Mouse (Mus musculus): ENCODE measurements around the gene H2-Q2. TPM values are rescaled to one million over a fixed set of nuclear protein-coding genes. Genes with fewer than 3 reads are reported as not detected.
A peak's percentile ranks its signal among the peaks of the same experiment; 100 is the strongest.
"Not testable (repeated sequence)": the region's sequence is repeated elsewhere in the genome, so short reads cannot be mapped to it uniquely, and the experiment has no call there.

H2-Q2 gene
- polyA plus RNA-seq, 1 experiment from 2014 or later = 7.6 TPM

DNA sequence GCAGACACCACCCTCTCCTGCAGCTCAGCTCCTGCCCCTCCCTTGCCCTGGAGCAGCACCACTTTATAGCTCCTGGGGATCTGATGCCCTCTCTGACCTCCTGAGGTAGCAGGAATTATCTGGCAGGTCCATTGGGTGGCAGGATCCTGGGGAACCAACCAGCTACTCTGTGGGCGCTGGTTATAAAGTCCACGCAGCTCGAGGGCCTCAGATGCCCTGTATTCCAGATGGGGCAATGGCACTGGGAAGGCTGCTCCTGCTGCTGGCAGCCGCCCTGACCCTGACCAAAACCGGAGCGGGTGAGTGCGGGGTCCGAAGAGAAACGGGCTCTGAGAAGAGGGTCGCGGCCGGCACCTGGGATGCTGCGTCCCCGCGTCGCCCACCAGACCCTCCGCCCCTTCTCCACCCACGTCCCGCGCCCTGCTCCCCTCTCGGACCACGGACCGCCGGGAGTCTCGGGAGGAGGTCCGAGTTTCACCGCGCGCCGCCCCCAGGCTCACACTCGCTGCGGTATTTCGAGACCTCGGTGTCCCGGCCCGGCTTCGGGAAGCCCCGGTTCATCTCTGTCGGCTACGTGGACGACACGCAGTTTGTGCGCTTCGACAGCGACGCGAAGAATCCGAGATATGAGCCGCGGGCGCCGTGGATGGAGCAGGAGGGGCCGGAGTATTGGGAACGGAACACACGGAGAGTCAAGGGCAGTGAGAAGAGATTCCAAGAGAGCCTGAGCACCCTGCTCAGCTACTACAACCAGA lies 21.5 kb upstream of the H2-Q2 start, which contains the start of gene H2-Q1:
H2-Q1 (plus strand) TSS at position 79 of the 755 bp plus-strand sequence.
- peak within 1 kb of the TSS; percentile 21 for H3K4me3 ChIP-seq (ENCODE audit: low read depth, low read length)
- peaks cover 5% of the 10 kb centered on the region; the same call in 1 of the 2 replicates for H3K4me1 ChIP-seq (ENCODE audit: control insufficient read depth, insufficient read depth, low read length)
- ATAC-seq = no peak
- H3K27ac ChIP-seq (ENCODE audit: low read length) = no peak within 1 kb of the TSS
- H3K9me3 ChIP-seq (replicated peaks; ENCODE audit: control insufficient read depth, low read length, poor library complexity, severe bottlenecking) = no peaks in the 10 kb centered on the region
- H3K4me2 ChIP-seq (ENCODE audit: low read length) = peak within 1 kb of the TSS; percentile 60
- peak within 1 kb of the TSS; percentile 15; the same call in 1 of the 2 replicates for H3K9ac ChIP-seq (ENCODE audit: low read depth, low read length)
- H3K27me3 ChIP-seq (ENCODE audit: control insufficient read depth, insufficient read depth, low read depth, low read length) = peaks cover 15% of the 10 kb centered on the region
- no peaks in the 10 kb centered on the region for H3K36me3 ChIP-seq (ENCODE audit: control insufficient read depth, insufficient read depth, low read length)
- 1% methylated on average over 52 of the region's 55 CpGs for WGBS

DNA sequence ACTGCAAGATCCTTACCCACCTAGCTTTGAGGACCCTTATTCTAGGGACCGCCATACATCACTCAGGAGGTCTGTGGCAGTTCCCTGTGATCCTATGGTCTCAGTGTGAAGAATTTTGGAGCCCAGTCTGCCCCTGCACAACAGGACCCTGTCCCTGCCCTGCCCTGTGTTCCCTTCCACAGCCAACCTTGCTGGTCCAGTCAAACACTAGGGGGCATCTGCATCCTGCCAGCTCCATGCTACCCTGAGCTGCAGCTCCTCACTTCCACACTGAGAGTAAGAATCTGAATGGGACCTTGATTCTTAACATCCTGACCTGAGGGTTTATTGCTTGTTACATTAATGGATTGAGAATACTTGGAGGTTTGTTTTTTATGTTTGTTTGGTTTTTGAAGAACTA lies 16.9 kb upstream of the H2-Q2 start:
- not testable (repeated sequence) for ATAC-seq; H3K9ac ChIP-seq (ENCODE audit: low read depth, low read length); H3K27ac ChIP-seq (ENCODE audit: low read length); H3K9me3 ChIP-seq (replicated peaks; ENCODE audit: control insufficient read depth, low read length, poor library complexity, severe bottlenecking); H3K4me3 ChIP-seq (ENCODE audit: low read depth, low read length); H3K36me3 ChIP-seq (ENCODE audit: control insufficient read depth, insufficient read depth, low read length); H3K4me2 ChIP-seq (ENCODE audit: low read length); H3K4me1 ChIP-seq (ENCODE audit: control insufficient read depth, insufficient read depth, low read length)
- 52% methylated on average over 1 of the region's 1 CpGs for WGBS
- peaks cover 12% of the 10 kb centered on the region; the same call in 1 of the 2 replicates for H3K27me3 ChIP-seq (ENCODE audit: control insufficient read depth, insufficient read depth, low read depth, low read length)

DNA sequence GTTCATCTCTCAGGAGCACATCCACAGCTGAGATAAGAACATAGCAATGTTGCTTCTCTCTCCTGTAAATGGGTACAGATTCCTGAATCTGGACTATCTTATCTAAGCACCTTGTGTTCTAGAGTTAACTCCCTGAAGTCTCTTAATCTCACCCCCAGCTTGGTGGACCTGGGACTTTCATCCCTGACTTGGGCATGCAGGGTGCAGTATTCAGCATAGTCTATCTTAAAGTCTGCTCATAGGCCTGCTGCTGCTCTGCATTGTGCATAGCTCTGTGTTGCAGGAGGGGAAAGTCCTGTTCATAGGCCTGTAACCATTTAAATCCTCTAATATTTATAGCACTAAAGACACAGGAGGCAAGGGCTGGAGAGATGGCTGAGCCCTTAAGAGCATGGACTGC lies 16.0 kb upstream of the H2-Q2 start:
- H3K4me2 ChIP-seq (ENCODE audit: low read length); ATAC-seq; H3K27me3 ChIP-seq (ENCODE audit: control insufficient read depth, insufficient read depth, low read depth, low read length); H3K27ac ChIP-seq (ENCODE audit: low read length); H3K9me3 ChIP-seq (replicated peaks; ENCODE audit: control insufficient read depth, low read length, poor library complexity, severe bottlenecking); H3K4me3 ChIP-seq (ENCODE audit: low read depth, low read length); H3K9ac ChIP-seq (ENCODE audit: low read depth, low read length); H3K4me1 ChIP-seq (ENCODE audit: control insufficient read depth, insufficient read depth, low read length); H3K36me3 ChIP-seq (ENCODE audit: control insufficient read depth, insufficient read depth, low read length): not testable (repeated sequence)

DNA sequence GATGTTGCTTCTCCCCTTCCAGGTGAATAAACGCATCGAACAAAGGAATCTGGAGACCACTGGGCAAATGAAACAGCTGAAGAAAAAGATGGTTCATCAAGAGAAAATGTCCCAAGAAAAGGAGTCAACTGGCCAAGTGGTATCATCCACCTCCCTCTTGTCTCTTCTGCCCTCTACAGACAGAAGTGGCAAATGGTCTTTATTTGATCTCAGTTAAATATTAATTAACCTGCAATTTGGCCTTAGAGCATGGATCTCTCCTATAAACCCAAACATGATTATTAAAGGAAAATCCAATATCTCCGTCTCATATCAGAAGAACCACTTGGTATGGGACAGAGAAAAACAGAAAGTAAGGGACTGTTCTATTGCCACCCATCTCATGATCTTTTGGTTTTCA lies 12.3 kb upstream of the H2-Q2 start:
- H3K9me3 ChIP-seq (replicated peaks; ENCODE audit: control insufficient read depth, low read length, poor library complexity, severe bottlenecking); ATAC-seq; H3K36me3 ChIP-seq (ENCODE audit: control insufficient read depth, insufficient read depth, low read length); H3K27ac ChIP-seq (ENCODE audit: low read length); H3K4me3 ChIP-seq (ENCODE audit: low read depth, low read length); H3K4me1 ChIP-seq (ENCODE audit: control insufficient read depth, insufficient read depth, low read length); H3K27me3 ChIP-seq (ENCODE audit: control insufficient read depth, insufficient read depth, low read depth, low read length); H3K4me2 ChIP-seq (ENCODE audit: low read length); H3K9ac ChIP-seq (ENCODE audit: low read depth, low read length): not testable (repeated sequence)
- 62% methylated on average over 3 of the region's 3 CpGs for WGBS

DNA sequence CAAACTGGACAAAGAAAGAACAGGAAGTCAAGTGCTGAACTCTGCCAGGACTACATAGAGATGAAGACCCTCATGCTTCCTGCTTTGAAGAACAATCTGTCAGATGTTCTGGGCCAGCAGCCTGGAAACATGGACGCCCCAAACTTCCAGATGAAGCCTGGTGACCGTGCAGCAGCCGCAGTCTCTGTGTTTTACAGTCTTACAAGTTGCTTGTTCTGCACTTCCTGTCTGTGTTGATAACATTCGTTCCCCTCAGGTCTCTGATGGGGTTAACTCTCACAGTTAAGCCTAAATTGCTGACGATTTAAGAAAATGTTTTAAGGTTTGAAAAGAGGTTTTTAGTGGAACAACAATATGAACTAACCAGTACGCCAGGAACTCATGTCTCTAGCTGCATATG lies 10.5 kb upstream of the H2-Q2 start:
- not testable (repeated sequence) for H3K4me1 ChIP-seq (ENCODE audit: control insufficient read depth, insufficient read depth, low read length); H3K36me3 ChIP-seq (ENCODE audit: control insufficient read depth, insufficient read depth, low read length); H3K9ac ChIP-seq (ENCODE audit: low read depth, low read length); H3K27me3 ChIP-seq (ENCODE audit: control insufficient read depth, insufficient read depth, low read depth, low read length); H3K4me2 ChIP-seq (ENCODE audit: low read length); H3K27ac ChIP-seq (ENCODE audit: low read length); ATAC-seq; H3K4me3 ChIP-seq (ENCODE audit: low read depth, low read length); H3K9me3 ChIP-seq (replicated peaks; ENCODE audit: control insufficient read depth, low read length, poor library complexity, severe bottlenecking)
- WGBS = 82% methylated on average over 6 of the region's 6 CpGs

DNA sequence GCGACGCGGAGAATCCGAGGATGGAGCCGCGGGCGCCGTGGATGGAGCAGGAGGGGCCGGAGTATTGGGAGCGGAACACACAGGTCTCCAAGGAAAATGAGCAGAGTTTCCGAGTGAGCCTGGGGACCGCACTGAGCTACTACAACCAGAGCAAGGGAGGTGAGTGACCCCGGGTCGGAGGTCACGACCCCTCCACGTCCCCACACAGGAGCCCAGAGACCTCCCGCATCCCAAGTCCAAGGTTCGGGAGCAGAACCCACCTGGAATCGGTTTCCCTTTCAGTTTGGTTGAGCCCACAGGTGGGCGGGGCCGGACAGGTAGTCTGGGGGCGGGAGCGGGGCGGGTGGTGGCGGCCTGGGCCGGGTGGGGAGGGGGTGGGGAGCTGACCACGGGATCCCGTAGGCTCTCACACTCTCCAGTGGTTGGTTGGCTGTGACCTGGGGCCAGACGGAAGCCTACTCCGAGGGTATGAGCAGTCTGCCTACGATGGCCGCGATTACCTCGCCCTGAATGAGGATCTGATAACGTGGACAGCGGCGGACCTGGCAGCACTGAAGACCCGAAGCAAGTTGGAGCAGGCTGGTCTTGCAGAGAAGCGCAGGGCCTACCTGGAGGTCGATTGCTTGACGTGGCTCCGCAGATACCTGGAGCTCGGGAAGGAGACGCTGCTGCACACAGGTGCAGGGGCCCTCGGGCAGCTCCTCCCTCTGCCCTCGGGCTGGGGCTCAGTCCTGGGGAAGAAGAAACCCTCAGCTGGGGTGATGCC lies 852 bp downstream of the H2-Q2 start:
- H3K9me3 ChIP-seq (replicated peaks; ENCODE audit: control insufficient read depth, low read length, poor library complexity, severe bottlenecking) = no peaks in the 10 kb centered on the region
- H3K27ac ChIP-seq (ENCODE audit: low read length) = no peak overlapping the region
- H3K4me1 ChIP-seq (ENCODE audit: control insufficient read depth, insufficient read depth, low read length) = peaks cover 10% of the 10 kb centered on the region; the same call in 1 of the 2 replicates
- peak overlapping the region; percentile 84 for H3K4me2 ChIP-seq (ENCODE audit: low read length)
- H3K36me3 ChIP-seq (ENCODE audit: control insufficient read depth, insufficient read depth, low read length) = no peaks in the 10 kb centered on the region
- WGBS = 4% methylated on average over 45 of the region's 46 CpGs
- peaks cover 22% of the 10 kb centered on the region for H3K27me3 ChIP-seq (ENCODE audit: control insufficient read depth, insufficient read depth, low read depth, low read length)
- peak overlapping the region; percentile 52 for H3K4me3 ChIP-seq (ENCODE audit: low read depth, low read length)
- peak overlapping the region; percentile 68 for H3K9ac ChIP-seq (ENCODE audit: low read depth, low read length)
- ATAC-seq = peak; percentile 58; the same call in 1 of the 2 replicates

DNA sequence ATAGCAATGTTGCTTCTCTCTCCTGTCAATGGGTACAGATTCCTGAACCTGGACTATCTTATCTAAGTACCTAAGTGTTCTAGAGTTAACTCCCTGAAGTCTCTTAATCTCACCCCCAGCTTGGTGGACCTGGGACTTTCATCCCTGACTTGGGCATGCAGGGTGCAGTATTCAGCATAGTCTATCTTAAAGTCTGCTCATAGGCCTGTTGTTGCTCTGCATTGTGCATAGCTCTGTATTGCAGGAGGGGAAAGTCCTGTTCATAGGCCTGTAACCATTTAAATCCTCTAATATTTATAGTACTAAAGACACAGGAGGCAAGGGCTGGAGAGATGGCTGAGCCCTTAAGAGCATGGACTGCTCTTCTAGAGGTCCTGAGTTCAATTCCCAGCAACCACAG lies 5.6 kb downstream of the H2-Q2 start:
- not testable (repeated sequence) for H3K9me3 ChIP-seq (replicated peaks; ENCODE audit: control insufficient read depth, low read length, poor library complexity, severe bottlenecking); H3K9ac ChIP-seq (ENCODE audit: low read depth, low read length); H3K4me2 ChIP-seq (ENCODE audit: low read length); H3K4me3 ChIP-seq (ENCODE audit: low read depth, low read length); H3K4me1 ChIP-seq (ENCODE audit: control insufficient read depth, insufficient read depth, low read length); H3K36me3 ChIP-seq (ENCODE audit: control insufficient read depth, insufficient read depth, low read length); ATAC-seq; H3K27ac ChIP-seq (ENCODE audit: low read length)
- peaks cover 11% of the 10 kb centered on the region for H3K27me3 ChIP-seq (ENCODE audit: control insufficient read depth, insufficient read depth, low read depth, low read length)

DNA sequence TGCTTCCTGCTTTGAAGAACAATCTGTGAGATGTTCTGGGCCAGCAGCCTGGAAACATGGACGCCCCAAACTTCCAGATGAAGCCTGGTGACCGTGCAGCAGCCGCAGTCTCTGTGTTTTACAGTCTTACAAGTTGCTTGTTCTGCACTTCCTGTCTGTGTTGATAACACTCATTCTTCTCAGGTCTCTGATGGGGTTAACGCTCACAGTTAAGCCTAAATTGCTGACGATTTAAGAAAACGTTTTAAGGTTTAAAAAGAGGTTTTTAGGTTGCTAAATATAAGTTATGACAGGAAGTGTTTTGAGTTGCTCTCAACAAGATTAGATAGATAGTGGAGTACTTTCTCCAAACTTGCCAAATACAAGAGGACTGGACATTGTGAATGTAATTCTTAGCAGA lies 11.2 kb downstream of the H2-Q2 start:
- not testable (repeated sequence) for H3K4me1 ChIP-seq (ENCODE audit: control insufficient read depth, insufficient read depth, low read length); H3K27ac ChIP-seq (ENCODE audit: low read length); H3K27me3 ChIP-seq (ENCODE audit: control insufficient read depth, insufficient read depth, low read depth, low read length); H3K9me3 ChIP-seq (replicated peaks; ENCODE audit: control insufficient read depth, low read length, poor library complexity, severe bottlenecking); ATAC-seq; H3K36me3 ChIP-seq (ENCODE audit: control insufficient read depth, insufficient read depth, low read length); H3K9ac ChIP-seq (ENCODE audit: low read depth, low read length); H3K4me2 ChIP-seq (ENCODE audit: low read length); H3K4me3 ChIP-seq (ENCODE audit: low read depth, low read length)
- 81% methylated on average over 6 of the region's 6 CpGs for WGBS

DNA sequence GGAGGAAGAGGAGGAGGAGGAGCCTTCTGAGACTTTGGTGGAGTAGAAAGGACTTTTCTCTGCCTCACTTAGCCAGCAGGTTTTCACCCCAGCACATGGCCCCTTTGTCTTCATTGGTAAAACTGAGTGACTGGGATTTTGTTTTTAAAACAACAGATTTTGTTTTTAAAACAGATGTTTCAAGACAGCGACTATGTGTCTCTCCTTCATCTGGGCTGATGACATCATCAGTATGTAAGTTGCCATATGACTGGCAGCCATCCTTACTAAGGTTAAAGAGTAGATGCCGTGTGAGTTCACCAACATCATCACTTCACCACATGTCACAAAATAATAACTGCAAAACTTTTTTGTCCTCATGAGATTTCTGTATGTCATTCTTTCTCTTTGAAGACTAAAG lies 12.0 kb downstream of the H2-Q2 start:
- peaks cover 5% of the 10 kb centered on the region; the same call in 1 of the 2 replicates for H3K27me3 ChIP-seq (ENCODE audit: control insufficient read depth, insufficient read depth, low read depth, low read length)
- no peak for ATAC-seq
- WGBS = 77% methylated on average over 2 of the region's 2 CpGs
- H3K4me3 ChIP-seq (ENCODE audit: low read depth, low read length) = no peak overlapping the region
- no peak overlapping the region for H3K4me2 ChIP-seq (ENCODE audit: low read length)
- H3K36me3 ChIP-seq (ENCODE audit: control insufficient read depth, insufficient read depth, low read length) = no peaks in the 10 kb centered on the region
- no peaks in the 10 kb centered on the region for H3K9me3 ChIP-seq (replicated peaks; ENCODE audit: control insufficient read depth, low read length, poor library complexity, severe bottlenecking)
- no peak overlapping the region for H3K9ac ChIP-seq (ENCODE audit: low read depth, low read length)
- H3K27ac ChIP-seq (ENCODE audit: low read length) = no peak overlapping the region
- H3K4me1 ChIP-seq (ENCODE audit: control insufficient read depth, insufficient read depth, low read length) = peaks cover under 1% of the 10 kb centered on the region; the same call in 1 of the 2 replicates

All from midbrain, embryonic 16.5 days (tissue).